Mouse (Mus musculus) WW6 (cell line): ENCODE measurements at regions not wholly inside any gene's neighbourhood (a gene's known extent, or its start where the extent isn't known, plus 50 kb on each side); places are given as distances from the start of the nearest gene placed in this dataset.
A peak's percentile ranks its signal among the peaks of the same experiment; 100 is the strongest.

Experiments used
- DNase-seq: peaks from one replicate; pipeline ENCODE4 v3.0.0-alpha.2; 2013; ENCODE audit warnings: low read depth, low spot score

GRCm38 (mm10) chr3:120217710-120218109 is 433.4 kb upstream of the Ptbp2 start:
- DNase-seq, result no peak

- DNase-seq, result no peak
Observed at GRCm38 (mm10) chr3:120214616-120215250, 430.5 kb upstream of the Ptbp2 start.

- DNase-seq, result no peak
Observed at GRCm38 (mm10) chr3:120199403-120199802, 415.1 kb upstream of the Ptbp2 start.

- DNase-seq, result no peak
Observed at GRCm38 (mm10) chr3:120194501-120194900, 410.2 kb upstream of the Ptbp2 start.

- DNase-seq, result peak; percentile 13
Observed at GRCm38 (mm10) chr3:120192439-120193326, 408.4 kb upstream of the Ptbp2 start.

GRCm38 (mm10) chr3:120189606-120190005 is 405.3 kb upstream of the Ptbp2 start:
- DNase-seq, result no peak

GRCm38 (mm10) chr3:120180931-120181610 is 396.8 kb upstream of the Ptbp2 start:
- no peak for DNase-seq

GRCm38 (mm10) chr3:120175632-120176031 is 391.4 kb upstream of the Ptbp2 start:
- DNase-seq, result no peak
